Mouse (Mus musculus) neutrophil, adult 5-6 weeks (primary cell): ENCODE results near the gene Rec114. TPM values are rescaled to one million over a fixed set of nuclear protein-coding genes. Genes with fewer than 3 reads are reported as not detected.

Source experiments
- ATAC-seq: fragments of 151-379, 151-347 bp; 2 replicates; pipeline ENCODE4 v1.8.0; 2017; ENCODE audit warnings: mild to moderate bottlenecking, moderate TSS enrichment; ENCODE audit not compliant: insufficient number of reproducible peaks, poor library complexity, low FRiP score, severe bottlenecking; ENCODE audit errors: extremely low read depth
- total RNA-seq: library from RNA; stranded (forward); fragments of 200-1000 nt; gene quantifications from 2 replicates; pipeline ENCODE4 v1.2.3, GENCODE M21; 2017

Rec114 gene
- total RNA-seq, 1 experiment from 2014 or later: 5.6 TPM

GRCm38 (mm10) chr9:58630441-58630840 lies 113.3 kb downstream of the Rec114 start:
- no peak for ATAC-seq

GRCm38 (mm10) chr9:58627197-58627596 lies 116.6 kb downstream of the Rec114 start:
- no peak for ATAC-seq

- no peak for ATAC-seq
Observed at GRCm38 (mm10) chr9:58623009-58623408, 120.8 kb downstream of the Rec114 start.

- ATAC-seq: no peak
Observed at GRCm38 (mm10) chr9:58615064-58615938, 128.5 kb downstream of the Rec114 start.

- ATAC-seq: no peak
Observed at GRCm38 (mm10) chr9:58613790-58614189, 130.0 kb downstream of the Rec114 start.

Other genes with a start within 250 kb of the Rec114 start
- 0.37 and 2.9 TPM in 2 replicates for gene Cd276, start 188.5 kb downstream of the Rec114 start, total RNA-seq
- gene Nptn, start 161.7 kb downstream of the Rec114 start, total RNA-seq: 168 and 182 TPM in 2 replicates
- gene Hcn4, start 79.4 kb upstream of the Rec114 start, total RNA-seq: not detected in 2 replicates